Mouse (Mus musculus): Measurements from ENCODE around the gene Lrrc59. TPM values are rescaled to one million over a fixed set of nuclear protein-coding genes. Genes with fewer than 3 reads are reported as not detected.

Lrrc59 gene
- polyA plus RNA-seq (2015; fragmentation: Nextera tagmentation; extraction: Ambion mirVana): 114 and 118 TPM in 2 replicates

DNA sequence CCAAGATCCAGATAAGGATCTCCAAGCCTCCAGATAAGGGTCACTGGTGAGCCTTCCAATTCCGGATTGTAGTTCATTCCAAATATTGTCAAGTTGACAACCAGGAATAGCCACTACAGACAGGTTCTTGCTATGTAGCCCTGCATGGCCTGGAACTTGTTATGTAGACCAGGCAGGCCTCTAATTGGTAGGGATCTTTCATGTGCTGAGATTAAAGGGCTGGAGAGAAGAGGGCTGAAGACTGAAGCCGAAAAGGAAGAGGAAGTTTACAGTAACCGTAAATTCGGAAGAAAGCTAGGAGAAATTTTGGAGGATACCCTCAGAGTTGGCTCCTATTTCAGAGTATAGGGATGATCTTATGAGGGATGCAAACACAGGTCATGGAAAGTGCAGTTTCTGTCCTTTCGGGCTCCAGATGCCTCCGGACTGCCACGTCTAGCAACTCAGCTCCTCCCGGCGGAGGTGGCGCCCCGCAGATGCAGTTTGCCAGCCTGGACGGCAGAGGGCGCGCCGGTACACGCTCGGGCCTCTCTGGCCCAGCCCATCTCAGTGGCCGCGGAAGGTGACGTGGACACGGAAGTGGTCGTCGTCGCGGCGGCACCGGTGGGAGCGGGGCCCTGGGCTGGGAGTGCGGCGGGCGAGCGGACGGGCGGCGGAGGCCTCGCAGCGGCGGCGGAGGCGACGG is at the start of gene Lrrc59:
TSS of gene Lrrc59 (plus strand) at position 569 of the 685 bp plus-strand sequence.
- DNase-seq (ENCODE audit: low spot score): peak; percentile 92

DNA sequence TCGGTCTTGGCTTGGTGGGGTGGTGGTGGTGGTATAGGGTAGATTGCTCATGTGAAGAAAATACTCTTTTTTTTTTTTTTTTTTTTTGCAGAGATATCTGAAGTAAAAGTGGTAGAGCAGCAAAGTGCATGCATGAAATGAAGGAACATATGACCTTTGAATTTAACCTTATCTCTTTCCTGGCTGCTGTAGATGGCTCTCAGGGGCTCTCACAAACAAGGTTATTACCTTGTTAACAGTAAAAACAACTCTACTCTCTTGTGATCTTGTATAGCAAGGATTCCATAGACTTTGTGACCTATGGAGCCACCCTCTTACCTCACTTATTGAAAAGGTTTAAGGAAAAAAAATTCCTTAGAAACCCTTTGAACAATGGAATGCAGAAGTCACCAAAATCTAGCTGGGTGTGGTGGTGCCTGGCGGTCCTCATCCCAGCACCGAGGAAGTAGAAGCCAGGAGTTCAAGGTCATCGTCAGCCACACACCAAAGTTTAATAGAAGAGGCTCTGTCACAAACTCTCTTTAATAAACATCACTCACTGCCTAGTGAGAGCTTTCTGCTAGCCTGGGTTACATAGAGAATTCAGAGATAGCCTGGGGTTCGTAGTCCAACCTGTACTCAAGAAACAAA is 49.3 kb upstream of the Lrrc59 start:
- DNase-seq (ENCODE audit: low spot score): no peak

- no peak for DNase-seq (ENCODE audit: low spot score)
Observed at GRCm38 (mm10) chr11:94585091-94585490, 44.5 kb upstream of the Lrrc59 start.

DNA sequence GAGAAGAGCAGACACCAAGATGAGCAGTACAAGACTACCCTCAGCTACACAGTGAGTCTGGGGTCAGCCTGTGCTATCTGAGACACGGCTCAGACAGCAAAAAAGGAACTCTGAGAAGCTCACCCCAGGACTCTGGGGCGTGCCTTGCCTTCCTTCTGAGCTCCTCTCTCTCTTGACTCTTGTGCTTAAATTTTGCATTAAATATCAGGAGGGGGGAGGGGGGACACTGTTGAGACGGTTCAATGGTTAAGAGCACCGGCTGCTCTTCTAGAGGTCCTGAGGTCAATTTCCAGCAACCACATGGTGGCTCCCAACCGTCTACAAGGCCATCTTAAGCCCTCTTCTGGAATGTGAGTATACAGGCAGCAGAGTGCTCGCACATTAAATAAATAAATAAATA is 42.1 kb upstream of the Lrrc59 start:
- DNase-seq (ENCODE audit: low spot score): no peak

DNA sequence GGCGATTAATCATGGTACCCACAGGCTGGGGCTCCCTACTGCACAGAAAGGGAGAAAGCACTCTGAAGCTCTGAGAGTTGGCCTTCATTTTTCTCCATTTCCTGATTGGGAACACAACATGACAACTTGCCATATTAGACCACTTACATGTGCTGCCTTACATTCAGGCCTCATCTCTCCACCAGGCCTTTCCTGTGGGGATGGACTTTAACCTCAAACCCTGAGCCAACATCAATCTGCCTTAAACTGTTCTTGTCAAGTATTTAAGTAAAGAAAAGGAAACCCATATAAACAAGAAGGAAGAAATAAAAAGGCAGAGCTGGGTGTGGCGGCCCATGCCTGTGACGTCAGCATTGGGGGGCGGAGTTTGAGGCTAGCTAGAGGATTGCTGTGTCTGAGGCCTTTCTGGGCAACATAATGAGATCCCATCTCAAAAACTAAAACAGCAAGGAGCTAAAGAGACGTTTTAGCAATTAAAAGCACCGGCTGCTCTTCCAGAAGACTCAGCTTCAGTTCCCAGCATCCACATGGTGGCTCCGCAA is 33.2 kb upstream of the Lrrc59 start:
- peak; percentile 30 for DNase-seq (ENCODE audit: low spot score)

DNA sequence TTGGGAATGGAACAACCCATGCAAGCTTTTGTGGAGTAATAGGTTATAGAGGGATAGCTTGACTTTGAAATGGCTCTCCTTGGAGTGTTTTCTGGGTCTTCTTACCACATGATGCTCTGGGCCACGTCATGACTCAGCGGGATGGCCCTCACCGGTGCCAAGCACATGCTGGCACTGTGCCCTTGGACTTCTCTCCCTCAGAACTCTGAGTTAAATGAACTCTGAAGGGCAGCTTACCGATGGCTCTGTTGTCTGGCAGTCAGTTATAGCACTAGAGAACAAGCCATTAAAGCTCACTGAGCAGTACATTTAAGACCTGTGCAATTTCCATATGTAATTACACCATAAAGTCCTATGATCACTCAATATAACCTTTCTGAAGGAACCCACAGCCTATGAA is 32.2 kb upstream of the Lrrc59 start:
- DNase-seq (ENCODE audit: low spot score): no peak

- no peak for DNase-seq (ENCODE audit: low spot score)
Observed at GRCm38 (mm10) chr11:94598437-94599120, 31.0 kb upstream of the Lrrc59 start.

GRCm38 (mm10) chr11:94600447-94600846 is 29.1 kb upstream of the Lrrc59 start:
- DNase-seq (ENCODE audit: low spot score): no peak

DNA sequence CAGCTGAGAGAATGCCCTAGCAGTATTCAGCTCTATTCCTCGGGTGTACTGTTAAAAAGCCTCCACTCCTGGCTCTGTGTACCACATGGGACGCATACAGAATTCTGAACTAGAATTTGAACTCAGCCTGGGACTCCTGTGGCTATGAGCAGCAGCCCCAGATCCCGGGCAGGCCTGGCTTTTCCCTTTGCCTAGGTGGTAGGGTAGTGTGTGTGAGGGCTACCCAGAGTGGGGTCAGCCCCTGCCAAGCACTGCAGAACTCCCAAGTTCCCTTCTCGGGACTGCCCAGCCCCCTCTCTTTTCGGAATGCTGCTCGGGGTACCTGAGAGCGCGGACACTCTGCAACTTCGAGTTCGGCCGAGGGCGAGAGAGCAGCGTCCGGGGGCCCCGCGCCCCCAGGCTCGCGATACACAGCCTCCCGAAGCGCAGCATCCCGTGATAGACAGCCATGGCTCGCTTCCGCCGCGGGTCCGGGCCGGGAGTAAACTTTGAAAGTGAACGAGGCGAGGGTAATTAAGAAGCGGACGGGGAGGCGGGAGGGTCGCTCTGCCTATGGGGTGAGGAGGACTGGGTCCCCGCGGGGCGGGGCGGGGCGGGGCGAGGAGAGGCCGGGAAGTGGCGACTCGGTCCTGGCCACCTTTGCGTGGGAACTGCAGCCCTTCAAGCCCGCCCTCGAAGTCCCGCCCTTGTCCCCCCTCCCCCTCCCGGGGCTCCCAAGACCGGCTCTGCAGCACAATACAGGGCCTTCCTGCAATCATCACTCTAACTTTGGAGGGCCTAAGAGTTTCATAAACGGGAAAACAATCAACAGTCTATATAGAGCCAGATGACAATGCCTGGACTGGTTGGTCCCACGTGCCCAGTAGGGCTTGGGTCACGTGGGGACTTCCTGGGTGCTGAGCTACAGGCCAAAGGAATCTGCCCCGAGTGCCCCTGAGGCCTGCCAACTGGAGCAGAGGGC is 28.0 kb upstream of the Lrrc59 start, which contains the start of gene Acsf2:
TSS of gene Acsf2 (minus strand) at position 551 of the 961 bp plus-strand sequence.
- peak; percentile 46 for DNase-seq (ENCODE audit: low spot score)

- no peak for DNase-seq (ENCODE audit: low spot score)
Observed at GRCm38 (mm10) chr11:94602356-94602955, 27.1 kb upstream of the Lrrc59 start.

- DNase-seq (ENCODE audit: low spot score): no peak
Observed at GRCm38 (mm10) chr11:94610744-94611740, 18.5 kb upstream of the Lrrc59 start.

DNA sequence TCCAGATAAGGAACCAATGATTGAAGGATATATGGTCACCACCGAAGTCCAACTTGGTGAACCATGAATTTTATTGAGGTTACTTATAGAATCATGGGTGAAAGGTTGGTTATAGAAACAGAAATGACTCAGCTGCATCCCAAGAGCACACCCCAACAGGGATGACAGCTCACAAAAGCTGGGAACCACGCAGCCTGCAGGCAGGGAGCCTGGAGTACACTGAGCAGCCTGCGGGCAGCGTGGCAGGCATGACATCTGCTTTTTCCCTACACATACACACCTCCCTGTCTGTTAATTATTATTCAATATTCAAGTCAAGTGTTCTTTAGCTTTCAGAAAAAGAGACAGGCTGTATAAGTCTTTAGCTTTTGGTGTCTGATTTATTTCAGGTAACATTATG is 15.0 kb upstream of the Lrrc59 start:
- DNase-seq (ENCODE audit: low spot score): no peak

GRCm38 (mm10) chr11:94615494-94615893 is 14.1 kb upstream of the Lrrc59 start:
- DNase-seq (ENCODE audit: low spot score): no peak

- DNase-seq (ENCODE audit: low spot score): no peak
Observed at GRCm38 (mm10) chr11:94617646-94618045, 11.9 kb upstream of the Lrrc59 start.

DNA sequence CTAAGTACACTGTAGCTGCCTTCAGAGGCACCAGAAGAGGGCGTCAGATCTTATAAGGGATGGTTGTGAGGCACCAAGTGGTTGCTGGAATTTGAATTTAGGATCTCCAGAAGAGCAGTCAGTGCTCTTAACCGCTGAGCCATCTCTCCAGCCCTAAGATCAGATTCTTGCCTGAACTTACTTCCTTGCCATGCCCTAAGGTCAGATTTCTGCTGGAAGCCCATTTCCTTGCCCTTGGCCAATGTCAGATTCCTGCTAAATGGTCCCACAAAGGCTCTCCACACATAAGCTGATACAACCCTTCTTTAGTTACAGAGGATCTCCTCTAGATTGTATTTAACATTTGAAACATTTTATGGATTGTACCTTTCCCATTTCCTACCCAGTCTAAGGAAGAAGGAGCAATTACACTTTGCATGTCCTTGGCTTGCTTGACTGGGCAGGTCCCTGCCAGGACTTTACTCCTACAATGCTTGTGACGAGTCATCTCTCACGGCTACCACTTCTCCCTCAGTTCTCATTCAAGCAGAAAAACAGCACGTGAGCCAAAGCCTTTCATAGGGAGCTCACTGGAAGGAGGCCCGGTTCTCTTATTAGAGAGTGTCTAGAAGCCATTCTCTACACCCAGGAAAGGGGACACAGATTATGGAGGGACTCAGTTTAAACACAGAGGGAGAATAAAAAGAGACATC is 8.7 kb upstream of the Lrrc59 start:
- no peak for DNase-seq (ENCODE audit: low spot score)

DNA sequence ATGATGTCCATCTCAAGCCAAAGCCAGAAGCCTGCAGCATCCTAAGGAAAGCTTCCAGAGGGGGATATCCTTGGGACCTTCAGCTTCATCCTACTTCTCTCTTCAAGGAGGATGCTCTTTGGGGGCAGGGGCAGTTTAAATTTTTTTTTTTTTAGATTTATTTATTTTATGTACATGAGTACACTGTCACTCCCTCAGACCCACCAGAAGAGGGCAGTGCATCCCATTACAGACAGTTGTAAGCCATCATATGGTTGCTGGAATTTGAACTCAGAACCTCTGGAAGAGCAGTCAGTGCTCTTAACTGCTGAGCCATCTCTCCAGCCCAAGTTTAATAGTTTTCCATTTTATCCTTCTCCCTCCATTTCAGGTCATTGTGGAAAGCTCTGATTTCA is 8.1 kb upstream of the Lrrc59 start:
- no peak for DNase-seq (ENCODE audit: low spot score)

- DNase-seq (ENCODE audit: low spot score): no peak
Observed at GRCm38 (mm10) chr11:94622162-94622561, 7.4 kb upstream of the Lrrc59 start.

GRCm38 (mm10) chr11:94629884-94630198 is 274 bp downstream of the Lrrc59 start:
- DNase-seq (ENCODE audit: low spot score): no peak
